Mouse (Mus musculus) liver, embryonic 13.5 days (tissue): ENCODE results near the gene Tmco5. TPM values are rescaled to one million over a fixed set of nuclear protein-coding genes. Genes with fewer than 3 reads are reported as not detected.
"Not testable (repeated sequence)": the region's sequence is repeated elsewhere in the genome, so short reads cannot be mapped to it uniquely, and the experiment has no call there.

Experiments
- ATAC-seq: fragments of 200-750 bp; cut with Nextera tagmentation; 2 replicates; pipeline ENCODE4 v1.8.0; 2017; ENCODE audit warnings: low read depth, mild to moderate bottlenecking, moderate number of reproducible peaks, moderate library complexity
- DNase-seq: peaks from one replicate; pipeline ENCODE4 v3.0.0; 2022
- H3K27ac ChIP-seq: fragments of 300-500 bp; sonication (generic); 2 replicates; pipeline ENCODE4 v1.5.1; 2015; ENCODE audit warnings: moderate library complexity, mild to moderate bottlenecking, inconsistent platforms
- H3K27me3 ChIP-seq: fragments of 300-500 bp; sonication (generic); 2 replicates; pipeline ENCODE4 v1.6.1; 2015; ENCODE audit warnings: mild to moderate bottlenecking, inconsistent platforms
- H3K36me3 ChIP-seq: fragments of 300-500 bp; sonication (generic); 2 replicates; pipeline ENCODE4 v1.6.1; 2015; ENCODE audit warnings: mild to moderate bottlenecking, inconsistent platforms
- H3K4me1 ChIP-seq: fragments of 300-500 bp; sonication (generic); replicated peaks from 2 replicates; pipeline ENCODE4 v1.6.1; 2015; ENCODE audit warnings: inconsistent platforms
- H3K4me2 ChIP-seq: fragments of 300-500 bp; sonication (generic); 2 replicates; pipeline ENCODE4 v1.6.1; 2015; ENCODE audit warnings: inconsistent platforms, mild to moderate bottlenecking, moderate library complexity
- H3K4me3 ChIP-seq: fragments of 300-500 bp; sonication (generic); replicated peaks from 2 replicates; pipeline ENCODE4 v1.5.1; 2015; ENCODE audit warnings: mild to moderate bottlenecking, inconsistent platforms
- H3K9ac ChIP-seq: fragments of 300-500 bp; sonication (generic); 2 replicates; pipeline ENCODE4 v1.6.1; 2015; ENCODE audit warnings: mild to moderate bottlenecking, inconsistent platforms
- H3K9me3 ChIP-seq: fragments of 300-500 bp; sonication (generic); replicated peaks from 2 replicates; pipeline ENCODE4 v1.6.1; 2016; ENCODE audit warnings: inconsistent platforms
- WGBS: fragments of 180-500 bp; shearing (Covaris S2); methylation state at CpG from one replicate; pipeline ENCODE4 v1.1.7; 2015; ENCODE audit not compliant: insufficient replicate concordance; 5-methylcytosine and 5-hydroxymethylcytosine counted together
- polyA plus RNA-seq: library from polyadenylated mRNA; unstranded; fragments of >200 nt; fragmentation: Nextera tagmentation; extraction: Ambion mirVana; gene quantifications from 2 replicates; pipeline ENCODE4 v1.2.1, GENCODE M21; 2015

Tmco5 gene
- polyA plus RNA-seq, 1 experiment from 2014 or later = not detected

GRCm38 (mm10) chr2:116924292-116924691, 45.8 kb downstream of the Tmco5 start:
- no peaks in the 10 kb centered on the region for H3K27me3 ChIP-seq
- WGBS = 63% methylated on average over 7 of the region's 7 CpGs
- no peak overlapping the region for H3K9ac ChIP-seq
- H3K27ac ChIP-seq = no peak overlapping the region
- H3K4me1 ChIP-seq = no peaks in the 10 kb centered on the region
- no peaks in the 10 kb centered on the region for H3K9me3 ChIP-seq
- ATAC-seq = no peak
- no peak overlapping the region for H3K4me3 ChIP-seq
- H3K4me2 ChIP-seq = no peak overlapping the region
- no peak for DNase-seq
- H3K36me3 ChIP-seq = no peaks in the 10 kb centered on the region

GRCm38 (mm10) chr2:116925230-116925629, 46.7 kb downstream of the Tmco5 start:
- Histone ChIP-seq H3K4me2 (no peak overlapping the region), H3K4me1 (no peaks in the 10 kb centered on the region), H3K9me3 (no peaks in the 10 kb centered on the region), H3K36me3 (no peaks in the 10 kb centered on the region), H3K27me3 (no peaks in the 10 kb centered on the region), H3K4me3 (no peak overlapping the region), H3K27ac (no peak overlapping the region), H3K9ac (no peak overlapping the region)
- DNase-seq = no peak
- 59% methylated on average over 5 of the region's 5 CpGs for WGBS
- no peak for ATAC-seq

GRCm38 (mm10) chr2:116932218-116932617, 53.7 kb downstream of the Tmco5 start:
- Histone ChIP-seq H3K4me2 (no peak overlapping the region), H3K9me3 (no peaks in the 10 kb centered on the region), H3K4me1 (no peaks in the 10 kb centered on the region), H3K36me3 (no peaks in the 10 kb centered on the region), H3K9ac (no peak overlapping the region), H3K4me3 (no peak overlapping the region), H3K27me3 (no peaks in the 10 kb centered on the region), H3K27ac (no peak overlapping the region)
- 41% methylated on average over 7 of the region's 7 CpGs for WGBS
- DNase-seq (no peak), ATAC-seq (0 out of 2 replicates have a peak, but pooled peaks have one; percentile 26)

- H3K27me3 ChIP-seq, H3K36me3 ChIP-seq, ATAC-seq, H3K4me1 ChIP-seq, H3K27ac ChIP-seq, H3K9me3 ChIP-seq, H3K4me3 ChIP-seq, H3K4me2 ChIP-seq, DNase-seq, H3K9ac ChIP-seq: not testable (repeated sequence)
- 73% methylated on average over 1 of the region's 1 CpGs for WGBS
Measured at GRCm38 (mm10) chr2:116934236-116934635, 55.7 kb downstream of the Tmco5 start.

- H3K4me2 ChIP-seq = no peak overlapping the region
- ATAC-seq (no peak), DNase-seq (no peak)
- no peaks in the 10 kb centered on the region for H3K36me3 ChIP-seq
- H3K4me3 ChIP-seq = no peak overlapping the region
- H3K9ac ChIP-seq = no peak overlapping the region
- H3K27me3 ChIP-seq = no peaks in the 10 kb centered on the region
- H3K27ac ChIP-seq = no peak overlapping the region
- H3K9me3 ChIP-seq = no peaks in the 10 kb centered on the region
- no peaks in the 10 kb centered on the region for H3K4me1 ChIP-seq
Measured at GRCm38 (mm10) chr2:116934776-116935175, 56.3 kb downstream of the Tmco5 start.

- Histone ChIP-seq H3K9ac (no peak overlapping the region), H3K27ac (no peak overlapping the region), H3K27me3 (no peaks in the 10 kb centered on the region), H3K4me3 (no peak overlapping the region), H3K4me1 (no peaks in the 10 kb centered on the region), H3K36me3 (no peaks in the 10 kb centered on the region), H3K9me3 (no peaks in the 10 kb centered on the region), H3K4me2 (no peak overlapping the region)
- WGBS = 47% methylated on average over 2 of the region's 2 CpGs
- DNase-seq (no peak), ATAC-seq (no peak)
Measured at GRCm38 (mm10) chr2:116936371-116936770, 57.9 kb downstream of the Tmco5 start.

- WGBS = 53% methylated on average over 1 of the region's 1 CpGs
Measured at GRCm38 (mm10) chr2:116937166-116937565, 58.7 kb downstream of the Tmco5 start.

GRCm38 (mm10) chr2:116941816-116942215, 63.3 kb downstream of the Tmco5 start:
- Histone ChIP-seq H3K4me3 (no peak overlapping the region), H3K27ac (no peak overlapping the region), H3K4me1 (peaks cover 8% of the 10 kb centered on the region; the same call in 1 of the 2 replicates), H3K9me3 (no peaks in the 10 kb centered on the region), H3K27me3 (no peaks in the 10 kb centered on the region), H3K36me3 (no peaks in the 10 kb centered on the region), H3K9ac (no peak overlapping the region), H3K4me2 (no peak overlapping the region)
- 66% methylated on average over 3 of the region's 3 CpGs for WGBS
- DNase-seq (no peak), ATAC-seq (no peak)

More at GRCm38 (mm10) chr2:116937166-116937565, 58.7 kb downstream of the Tmco5 start:
- H3K9ac ChIP-seq = no peak overlapping the region
- no peaks in the 10 kb centered on the region for H3K9me3 ChIP-seq
- no peak for ATAC-seq
- no peaks in the 10 kb centered on the region for H3K36me3 ChIP-seq
- H3K4me1 ChIP-seq = peaks cover 3% of the 10 kb centered on the region; the same call in 1 of the 2 replicates
- no peak for DNase-seq
- H3K27me3 ChIP-seq = no peaks in the 10 kb centered on the region
- H3K27ac ChIP-seq = no peak overlapping the region
- H3K4me2 ChIP-seq = no peak overlapping the region
- no peak overlapping the region for H3K4me3 ChIP-seq

Other genes with a start within 250 kb of the Tmco5 start
- gene Spred1, start 242.7 kb downstream of the Tmco5 start, polyA plus RNA-seq = 2.6 and 2.7 TPM in 2 replicates